Mouse (Mus musculus): ENCODE data around the gene Slc12a8. TPM values are rescaled to one million over a fixed set of nuclear protein-coding genes. Genes with fewer than 3 reads are reported as not detected.
"Not testable (repeated sequence)": the region's sequence is repeated elsewhere in the genome, so short reads cannot be mapped to it uniquely, and the experiment has no call there.

The Slc12a8 gene
- total and polyA plus RNA-seq, 2 experiments from 2014 or later = 1.1 to 2.1 TPM

GRCm38 (mm10) chr16:33487709-33488108 is 29.4 kb upstream of the Slc12a8 start:
- no peaks in the 10 kb centered on the region for H3K9me3 ChIP-seq (ENCODE audit: low read length)
- no peak overlapping the region for H3K4me3 ChIP-seq (ENCODE audit: low read depth, low read length)
- ATAC-seq (no peak), DNase-seq (no peak)
- 48% methylated on average over 4 of the region's 4 CpGs for WGBS
- TF ChIP-seq CTCF (IDR thresholded peaks at IDR 0.05; ENCODE audit: low read depth) = no peak
- no peaks in the 10 kb centered on the region for H3K4me1 ChIP-seq (ENCODE audit: insufficient read depth)
- no peak overlapping the region for H3K9ac ChIP-seq
- no peak overlapping the region for H3K27ac ChIP-seq (ENCODE audit: low read depth, low read length)
- H3K27me3 ChIP-seq (ENCODE audit: insufficient read depth, low read length) = no peaks in the 10 kb centered on the region
- no peaks in the 10 kb centered on the region; the same call in 1 of the 2 replicates for H3K36me3 ChIP-seq (ENCODE audit: insufficient read depth)
- H3K4me2 ChIP-seq (ENCODE audit: low read depth) = no peak overlapping the region

DNA sequence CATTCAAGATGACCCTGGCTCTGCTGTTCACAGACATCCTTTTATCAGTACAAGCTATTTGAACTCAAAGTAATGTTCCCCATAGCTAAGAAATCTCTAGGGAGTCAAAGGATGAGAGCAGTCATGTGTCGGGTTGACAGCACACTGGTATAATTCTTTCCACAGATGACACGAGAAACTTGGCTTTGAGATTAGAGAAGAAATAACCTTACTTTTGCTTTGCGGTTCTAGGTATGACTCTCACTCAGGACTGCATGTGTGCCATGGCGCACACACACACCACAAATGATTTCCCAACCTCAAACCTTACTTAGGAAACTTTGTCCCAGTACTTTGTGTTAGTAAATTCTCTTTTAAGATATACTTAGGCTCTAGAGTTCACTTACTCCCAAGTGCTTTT is 22.8 kb upstream of the Slc12a8 start:
- DNase-seq (no peak), ATAC-seq (no peak)
- no peak overlapping the region for H3K4me2 ChIP-seq (ENCODE audit: low read depth)
- H3K9me3 ChIP-seq (ENCODE audit: low read length) = no peaks in the 10 kb centered on the region
- peaks cover 17% of the 10 kb centered on the region for H3K36me3 ChIP-seq (ENCODE audit: insufficient read depth)
- no peaks in the 10 kb centered on the region for H3K27me3 ChIP-seq (ENCODE audit: insufficient read depth, low read length)
- H3K9ac ChIP-seq = no peak overlapping the region
- WGBS = 89% methylated on average over 4 of the region's 4 CpGs
- TF ChIP-seq CTCF (IDR thresholded peaks at IDR 0.05; ENCODE audit: low read depth) = no peak
- no peak overlapping the region for H3K27ac ChIP-seq (ENCODE audit: low read depth, low read length)
- no peaks in the 10 kb centered on the region for H3K4me1 ChIP-seq (ENCODE audit: insufficient read depth)
- H3K4me3 ChIP-seq (ENCODE audit: low read depth, low read length) = no peak overlapping the region

DNA sequence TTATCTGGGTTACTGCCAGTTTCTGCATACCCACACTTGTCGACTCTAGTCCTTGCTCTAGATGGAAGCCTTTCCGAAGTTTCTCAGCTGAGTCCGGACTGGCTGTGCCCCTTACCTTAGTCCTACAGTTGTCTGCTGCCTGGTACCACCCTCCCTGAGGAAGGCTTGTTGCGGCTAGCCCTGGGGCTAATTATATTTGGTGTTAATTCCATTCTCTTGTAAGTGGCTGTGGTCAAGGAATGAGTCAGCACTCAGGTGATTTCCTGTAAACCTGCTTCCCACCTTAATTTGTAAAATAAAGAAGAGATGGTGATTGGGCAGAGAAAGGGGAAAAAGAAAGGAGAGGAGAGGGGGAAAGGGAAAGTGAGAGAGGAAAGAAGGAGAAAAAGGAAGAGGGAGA is 9.0 kb upstream of the Slc12a8 start:
- H3K9me3 ChIP-seq (ENCODE audit: low read length) = no peaks in the 10 kb centered on the region; the same call in 1 of the 2 replicates
- H3K27ac ChIP-seq (ENCODE audit: low read depth, low read length) = no peak overlapping the region
- H3K4me3 ChIP-seq (ENCODE audit: low read depth, low read length) = no peak overlapping the region
- no peak overlapping the region for H3K9ac ChIP-seq
- no peak for TF ChIP-seq CTCF (IDR thresholded peaks at IDR 0.05; ENCODE audit: low read depth)
- ATAC-seq (no peak), DNase-seq (no peak)
- 92% methylated on average over 4 of the region's 4 CpGs for WGBS
- no peak overlapping the region for H3K4me2 ChIP-seq (ENCODE audit: low read depth)
- H3K27me3 ChIP-seq (ENCODE audit: insufficient read depth, low read length) = no peaks in the 10 kb centered on the region
- no peaks in the 10 kb centered on the region for H3K4me1 ChIP-seq (ENCODE audit: insufficient read depth)
- peaks cover 8% of the 10 kb centered on the region; the same call in 1 of the 2 replicates for H3K36me3 ChIP-seq (ENCODE audit: insufficient read depth)

DNA sequence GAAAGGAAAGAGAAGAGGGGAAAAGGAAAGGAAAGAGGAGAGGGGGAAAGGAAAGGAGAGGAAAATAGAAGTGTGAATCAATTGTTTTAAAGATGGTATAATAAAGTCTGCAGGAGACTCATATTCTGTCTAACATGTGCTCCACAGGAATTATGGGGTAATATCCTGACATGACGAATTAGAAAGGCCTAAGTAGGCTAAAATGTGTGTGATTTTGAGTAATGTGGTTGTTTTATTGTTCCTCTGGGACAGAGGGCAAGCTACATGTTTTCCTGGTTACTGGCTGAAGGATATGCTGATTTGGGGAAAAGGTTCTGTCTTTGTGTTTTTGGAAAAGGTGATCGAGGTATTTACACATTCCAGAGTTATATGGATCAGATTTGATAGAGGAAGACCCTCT is 7.9 kb upstream of the Slc12a8 start:
- not testable (repeated sequence) for H3K27me3 ChIP-seq (ENCODE audit: insufficient read depth, low read length); H3K27ac ChIP-seq (ENCODE audit: low read depth, low read length); H3K9me3 ChIP-seq (ENCODE audit: low read length); H3K36me3 ChIP-seq (ENCODE audit: insufficient read depth); H3K4me2 ChIP-seq (ENCODE audit: low read depth); H3K4me1 ChIP-seq (ENCODE audit: insufficient read depth); DNase-seq; ATAC-seq; H3K4me3 ChIP-seq (ENCODE audit: low read depth, low read length); H3K9ac ChIP-seq
- 92% methylated on average over 2 of the region's 2 CpGs for WGBS

DNA sequence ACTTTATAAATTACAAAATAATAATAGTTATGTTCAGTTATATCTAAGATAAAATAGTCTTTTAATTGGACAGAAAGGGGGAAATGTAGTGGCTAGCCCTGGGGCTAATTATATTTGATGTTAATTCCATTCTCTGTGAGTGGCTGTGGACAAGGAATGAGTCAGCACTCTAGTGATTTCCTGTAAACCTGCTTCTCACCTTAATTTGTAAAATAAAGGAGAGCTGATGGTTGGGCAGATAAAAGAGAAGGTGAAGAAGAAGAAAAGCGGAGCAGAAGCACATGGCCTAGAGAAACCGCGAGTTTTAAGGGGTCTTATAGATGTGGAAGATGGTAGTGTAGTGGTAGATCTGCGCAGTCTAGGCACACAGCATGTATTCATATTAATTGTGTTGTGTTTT is 6.3 kb upstream of the Slc12a8 start:
- not testable (repeated sequence) for H3K27ac ChIP-seq (ENCODE audit: low read depth, low read length); H3K4me3 ChIP-seq (ENCODE audit: low read depth, low read length)

GRCm38 (mm10) chr16:33512555-33512954 is 4.6 kb upstream of the Slc12a8 start:
- ATAC-seq (no peak), DNase-seq (no peak)
- Histone ChIP-seq H3K4me2 (ENCODE audit: low read depth) (no peak overlapping the region), H3K9ac (no peak overlapping the region), H3K9me3 (ENCODE audit: low read length) (no peaks in the 10 kb centered on the region; the same call in 1 of the 2 replicates), H3K36me3 (ENCODE audit: insufficient read depth) (no peaks in the 10 kb centered on the region), H3K27me3 (ENCODE audit: insufficient read depth, low read length) (no peaks in the 10 kb centered on the region), H3K4me3 (ENCODE audit: low read depth, low read length) (no peak overlapping the region), H3K4me1 (ENCODE audit: insufficient read depth) (peaks cover 13% of the 10 kb centered on the region), H3K27ac (ENCODE audit: low read depth, low read length) (no peak overlapping the region)
- TF ChIP-seq CTCF (IDR thresholded peaks at IDR 0.05; ENCODE audit: low read depth) = no peak
- 85% methylated on average over 6 of the region's 6 CpGs for WGBS

More for the DNA sequence above, 6.3 kb upstream of the Slc12a8 start:
- not testable (repeated sequence) for H3K4me1 ChIP-seq (ENCODE audit: insufficient read depth); H3K27me3 ChIP-seq (ENCODE audit: insufficient read depth, low read length); H3K36me3 ChIP-seq (ENCODE audit: insufficient read depth); H3K9me3 ChIP-seq (ENCODE audit: low read length); H3K9ac ChIP-seq; ATAC-seq; DNase-seq; H3K4me2 ChIP-seq (ENCODE audit: low read depth)
- WGBS = 94% methylated on average over 4 of the region's 4 CpGs

DNA sequence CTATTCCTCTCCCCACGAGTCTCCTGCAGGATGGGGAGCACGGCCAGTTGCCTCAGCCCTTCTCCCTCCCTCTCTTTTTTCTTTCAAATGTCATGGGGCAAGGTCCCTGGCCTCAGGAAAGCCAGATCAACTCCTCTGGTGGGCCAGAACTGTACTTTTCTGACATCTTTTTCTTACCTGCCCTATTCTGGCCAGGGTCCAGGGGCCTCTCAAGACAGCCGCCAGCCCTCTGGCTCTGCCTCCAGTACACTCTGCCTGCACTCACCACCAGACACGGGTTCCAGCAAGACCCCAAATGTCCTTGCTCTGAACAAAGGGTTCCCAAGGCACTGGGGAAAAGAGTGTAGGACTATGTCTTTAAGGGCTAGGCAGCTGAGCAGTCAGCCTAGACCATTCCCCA is 499 bp downstream of the Slc12a8 start:
- peak overlapping the region; percentile 58 for H3K9ac ChIP-seq

GRCm38 (mm10) chr16:33518236-33518635 is 1.1 kb downstream of the Slc12a8 start:
- Histone ChIP-seq H3K27me3 (ENCODE audit: insufficient read depth, low read length) (no peaks in the 10 kb centered on the region), H3K9ac (no peak overlapping the region), H3K4me3 (ENCODE audit: low read depth, low read length) (no peak overlapping the region), H3K4me1 (ENCODE audit: insufficient read depth) (peaks cover 15% of the 10 kb centered on the region), H3K4me2 (ENCODE audit: low read depth) (no peak overlapping the region), H3K36me3 (ENCODE audit: insufficient read depth) (no peaks in the 10 kb centered on the region), H3K27ac (ENCODE audit: low read depth, low read length) (no peak overlapping the region), H3K9me3 (ENCODE audit: low read length) (no peaks in the 10 kb centered on the region)
- 82% methylated on average over 7 of the region's 7 CpGs for WGBS
- DNase-seq (no peak), ATAC-seq (no peak)
- no peak for TF ChIP-seq CTCF (IDR thresholded peaks at IDR 0.05; ENCODE audit: low read depth)

More for the DNA sequence above, 499 bp downstream of the Slc12a8 start:
- H3K4me1 ChIP-seq (ENCODE audit: insufficient read depth) = peaks cover 15% of the 10 kb centered on the region
- no peaks in the 10 kb centered on the region for H3K27me3 ChIP-seq (ENCODE audit: insufficient read depth, low read length)
- no peak for TF ChIP-seq CTCF (IDR thresholded peaks at IDR 0.05; ENCODE audit: low read depth)
- no peak overlapping the region for H3K27ac ChIP-seq (ENCODE audit: low read depth, low read length)
- peak overlapping the region; percentile 24; the same call in 1 of the 2 replicates for H3K4me3 ChIP-seq (ENCODE audit: low read depth, low read length)
- no peaks in the 10 kb centered on the region for H3K9me3 ChIP-seq (ENCODE audit: low read length)
- DNase-seq = peak; percentile 14
- 9% methylated on average over 4 of the region's 4 CpGs for WGBS
- H3K4me2 ChIP-seq (ENCODE audit: low read depth) = peak overlapping the region; percentile 85
- H3K36me3 ChIP-seq (ENCODE audit: insufficient read depth) = no peaks in the 10 kb centered on the region
- ATAC-seq = no peak

Measured in forebrain, postnatal 0 days (tissue).